Mouse (Mus musculus): Measurements from ENCODE around the gene Gsg1l.

Gene Gsg1l

GRCm38 (mm10) chr7:126081727-126082285, 405 bp downstream of the Gsg1l start:
- DNase-seq (ENCODE audit: low read depth, low spot score), result no peak

- DNase-seq (ENCODE audit: low read depth, low spot score), result no peak
Observed at GRCm38 (mm10) chr7:126080949-126081654, 1.1 kb downstream of the Gsg1l start.

- no peak for DNase-seq (ENCODE audit: low read depth, low spot score)
Observed at GRCm38 (mm10) chr7:126076935-126077334, 5.3 kb downstream of the Gsg1l start.

GRCm38 (mm10) chr7:126075058-126075457, 7.2 kb downstream of the Gsg1l start:
- no peak for DNase-seq (ENCODE audit: low read depth, low spot score)

GRCm38 (mm10) chr7:126070321-126070720, 11.9 kb downstream of the Gsg1l start:
- no peak for DNase-seq (ENCODE audit: low read depth, low spot score)

GRCm38 (mm10) chr7:126066777-126067176, 15.4 kb downstream of the Gsg1l start:
- DNase-seq (ENCODE audit: low read depth, low spot score), result no peak

- no peak for DNase-seq (ENCODE audit: low read depth, low spot score)
Observed at GRCm38 (mm10) chr7:126065243-126065876, 16.9 kb downstream of the Gsg1l start.

- no peak for DNase-seq (ENCODE audit: low read depth, low spot score)
Observed at GRCm38 (mm10) chr7:126062228-126062627, 20.0 kb downstream of the Gsg1l start.

- no peak for DNase-seq (ENCODE audit: low read depth, low spot score)
Observed at GRCm38 (mm10) chr7:126058918-126059317, 23.3 kb downstream of the Gsg1l start.

- no peak for DNase-seq (ENCODE audit: low read depth, low spot score)
Observed at GRCm38 (mm10) chr7:126057332-126057914, 24.8 kb downstream of the Gsg1l start.

GRCm38 (mm10) chr7:126054574-126054973, 27.6 kb downstream of the Gsg1l start:
- no peak for DNase-seq (ENCODE audit: low read depth, low spot score)

GRCm38 (mm10) chr7:126053618-126054017, 28.6 kb downstream of the Gsg1l start:
- no peak for DNase-seq (ENCODE audit: low read depth, low spot score)

- no peak for DNase-seq (ENCODE audit: low read depth, low spot score)
Observed at GRCm38 (mm10) chr7:126051910-126052309, 30.3 kb downstream of the Gsg1l start.

GRCm38 (mm10) chr7:126045077-126045476, 37.1 kb downstream of the Gsg1l start:
- no peak for DNase-seq (ENCODE audit: low read depth, low spot score)

- DNase-seq (ENCODE audit: low read depth, low spot score), result no peak
Observed at GRCm38 (mm10) chr7:126042306-126042705, 39.9 kb downstream of the Gsg1l start.

- no peak for DNase-seq (ENCODE audit: low read depth, low spot score)
Observed at GRCm38 (mm10) chr7:126040794-126041526, 41.3 kb downstream of the Gsg1l start.

- DNase-seq (ENCODE audit: low read depth, low spot score), result no peak
Observed at GRCm38 (mm10) chr7:126039847-126040246, 42.4 kb downstream of the Gsg1l start.

GRCm38 (mm10) chr7:126039247-126039835, 42.9 kb downstream of the Gsg1l start:
- no peak for DNase-seq (ENCODE audit: low read depth, low spot score)

GRCm38 (mm10) chr7:126038366-126039246, 43.6 kb downstream of the Gsg1l start:
- no peak for DNase-seq (ENCODE audit: low read depth, low spot score)

GRCm38 (mm10) chr7:126035332-126035731, 46.9 kb downstream of the Gsg1l start:
- no peak for DNase-seq (ENCODE audit: low read depth, low spot score)
